Mouse (Mus musculus) bone marrow macrophage, adult 2 months (primary cell): ENCODE results near the gene Vps18. TPM values are rescaled to one million over a fixed set of nuclear protein-coding genes. Genes with fewer than 3 reads are reported as not detected.
A peak's percentile ranks its signal among the peaks of the same experiment; 100 is the strongest.

Source experiments
- H3K27ac ChIP-seq: 2 replicates; pipeline ENCODE4 v1.5.1; 2012; ENCODE audit warnings: low read depth, low read length; ENCODE audit not compliant: insufficient read depth
- H3K4me1 ChIP-seq: 2 replicates; pipeline ENCODE4 v1.6.1; 2012; ENCODE audit warnings: low read length; ENCODE audit not compliant: control insufficient read depth, insufficient read depth
- H3K4me3 ChIP-seq: 2 replicates; pipeline ENCODE4 v1.5.1; 2012; ENCODE audit warnings: mild to moderate bottlenecking, low read length, moderate library complexity; ENCODE audit not compliant: insufficient read depth
- CTCF ChIP-seq: IDR thresholded peaks from 2 replicates; pipeline ENCODE4 v1.5.1; 2012; ENCODE audit warnings: low read depth, mild to moderate bottlenecking, low read length, moderate library complexity
- POLR2A ChIP-seq: IDR thresholded peaks from 2 replicates; pipeline ENCODE4 v1.6.1; 2012; ENCODE audit warnings: mild to moderate bottlenecking, low read depth, low read length, borderline replicate concordance
- polyA plus RNA-seq: library from polyadenylated mRNA; stranded (reverse); fragments of >200 nt; gene quantifications from 2 replicates; pipeline ENCODE4 v1.2.4, GENCODE M21; 2012; ENCODE audit not compliant: missing spikeins, insufficient read depth, insufficient read length

Gene Vps18
- polyA plus RNA-seq = 33.6 and 34.1 TPM in 2 replicates

DNA sequence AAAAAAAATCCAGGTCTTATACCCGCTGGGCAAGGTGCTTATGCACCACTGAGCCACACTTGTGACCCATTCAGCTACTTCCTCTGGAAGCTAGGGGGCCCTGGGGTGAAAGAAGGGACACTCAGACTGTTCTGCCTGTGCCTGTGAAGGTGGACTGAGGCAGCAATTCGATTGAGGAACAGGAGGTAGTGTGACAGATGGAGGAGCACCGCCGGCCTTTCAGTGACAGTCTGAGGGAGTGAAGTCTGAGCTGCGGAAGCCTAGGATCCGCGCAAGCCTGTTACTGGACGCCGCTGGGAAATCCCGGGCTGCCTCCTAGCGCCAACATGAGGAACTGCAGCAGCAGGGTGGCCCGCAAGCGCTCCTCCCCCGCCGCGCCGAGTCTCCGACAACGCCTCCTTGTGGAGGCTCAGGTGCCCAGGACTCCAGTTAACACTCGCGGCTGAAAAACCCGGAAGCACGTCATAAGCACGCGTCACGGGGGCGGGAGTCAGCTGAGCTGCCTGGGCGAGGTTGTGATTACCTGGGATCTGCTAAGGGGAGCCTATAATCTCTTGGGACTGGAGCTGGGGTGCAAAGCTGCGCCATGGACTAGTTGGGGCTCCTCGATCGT is at the start of gene Vps18:
Gene Vps18 (plus strand): TSS at position 471 of the 613 bp plus-strand sequence.
- Histone ChIP-seq H3K4me1 (peaks cover 20% of the 10 kb centered on the region), H3K4me3 (peak within 1 kb of the TSS; percentile 79), H3K27ac (peak within 1 kb of the TSS; percentile 98)
- no peak for TF ChIP-seq POLR2A
- peak; percentile 83 for TF ChIP-seq CTCF

DNA sequence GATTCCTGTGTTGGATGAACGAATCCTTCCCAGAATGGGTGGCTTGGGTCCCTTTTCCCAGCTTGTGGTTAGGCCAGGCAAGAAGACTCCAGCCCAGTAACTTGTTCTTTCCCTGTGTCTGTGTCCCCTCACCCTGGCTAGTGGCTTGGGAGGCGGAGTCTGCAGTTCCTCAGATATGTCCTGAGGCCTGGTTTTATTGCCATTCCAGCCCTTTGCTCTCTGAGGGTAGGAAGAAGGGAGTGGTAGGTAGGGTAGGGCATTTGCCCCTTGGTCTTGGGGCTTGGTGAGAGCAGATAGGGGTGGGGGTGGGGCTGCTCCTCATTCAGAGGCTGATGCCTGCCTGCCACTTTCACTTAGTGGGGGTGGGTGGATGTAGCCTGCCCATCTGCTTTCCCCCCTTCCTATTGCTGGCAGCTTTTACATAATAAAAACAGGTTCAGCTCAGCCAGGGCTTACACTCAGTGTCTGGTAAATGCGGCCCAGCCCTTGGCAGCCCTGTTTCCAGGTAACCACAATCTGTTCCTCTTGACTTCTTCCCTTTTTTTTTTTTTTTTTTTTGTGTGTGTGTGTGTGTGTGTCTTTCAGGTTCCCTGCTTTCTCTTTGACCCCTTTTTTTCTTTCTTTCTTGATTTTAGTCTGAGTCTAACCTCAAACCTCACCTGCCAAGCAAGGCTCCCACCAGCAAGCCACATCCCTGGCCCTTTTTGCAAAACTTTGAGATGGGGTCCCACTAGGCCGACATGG is 48.3 kb upstream of the Vps18 start:
- no peak overlapping the region for H3K4me3 ChIP-seq
- H3K4me1 ChIP-seq = peaks cover 18% of the 10 kb centered on the region
- H3K27ac ChIP-seq = no peak overlapping the region
- TF ChIP-seq POLR2A = no peak

DNA sequence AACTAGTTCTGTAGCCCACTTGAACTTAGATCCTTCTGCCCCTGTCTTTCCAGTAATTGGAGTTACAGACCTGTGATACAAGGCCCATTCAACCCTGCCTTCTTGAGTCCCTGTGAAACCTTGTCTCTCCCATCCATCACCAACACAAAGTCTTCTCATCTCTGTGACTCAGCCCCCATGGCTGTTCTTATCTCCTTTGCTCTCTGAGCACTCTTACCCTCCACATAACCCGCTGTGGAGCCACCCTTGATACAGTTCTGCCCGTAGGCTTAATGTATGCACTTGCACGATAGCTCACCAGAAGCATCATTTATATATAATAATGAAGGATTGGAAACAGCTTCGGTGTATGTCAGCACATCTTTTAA is 47.7 kb upstream of the Vps18 start:
- H3K4me3 ChIP-seq = no peak overlapping the region
- H3K27ac ChIP-seq = no peak overlapping the region
- TF ChIP-seq CTCF (no peak), POLR2A (no peak)
- H3K4me1 ChIP-seq = peaks cover 18% of the 10 kb centered on the region

DNA sequence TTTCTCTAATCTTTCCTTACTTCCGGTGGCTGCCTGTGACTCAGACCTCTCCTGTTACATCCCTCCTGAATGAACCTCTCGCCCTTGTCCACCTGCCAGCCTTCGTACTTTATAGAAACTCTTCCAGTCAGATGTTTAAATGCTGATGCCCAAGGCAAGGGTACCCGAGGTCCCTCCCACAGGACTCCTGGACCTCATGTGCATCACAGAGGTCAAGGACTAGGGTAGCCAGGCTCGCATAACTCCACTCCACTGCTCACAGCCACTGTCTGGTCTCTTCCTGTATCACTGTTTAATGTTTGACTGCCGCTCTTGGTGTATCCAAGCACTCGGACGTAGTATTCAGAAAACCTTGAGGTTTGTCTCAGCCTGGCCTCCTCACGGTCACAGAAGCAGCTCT is 46.0 kb upstream of the Vps18 start:
- TF ChIP-seq POLR2A (no peak), CTCF (no peak)
- H3K4me1 ChIP-seq = peaks cover 16% of the 10 kb centered on the region
- H3K4me3 ChIP-seq = no peak overlapping the region
- no peak overlapping the region for H3K27ac ChIP-seq

DNA sequence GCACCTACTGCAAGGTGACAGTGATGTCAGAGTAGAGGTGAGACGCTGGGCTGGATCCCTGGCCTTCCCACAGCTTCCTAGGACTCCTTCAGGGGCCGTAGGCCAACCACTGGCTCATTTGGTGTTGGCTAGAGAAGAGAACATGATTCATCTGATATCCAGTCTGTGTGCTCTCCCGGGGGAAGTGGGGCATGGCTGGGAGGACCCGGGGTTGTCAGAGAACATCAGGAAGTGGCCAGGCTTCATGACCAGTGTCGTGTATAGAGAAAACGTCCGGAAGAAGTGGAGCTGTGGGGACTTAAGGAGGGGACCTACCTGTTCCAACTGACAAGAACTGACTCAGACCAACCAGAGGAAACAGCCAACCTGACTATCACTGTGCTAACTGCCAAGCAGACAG is 43.3 kb upstream of the Vps18 start:
- Histone ChIP-seq H3K27ac (no peak overlapping the region), H3K4me1 (peaks cover 13% of the 10 kb centered on the region)
- TF ChIP-seq POLR2A = no peak
- no peak for TF ChIP-seq CTCF

DNA sequence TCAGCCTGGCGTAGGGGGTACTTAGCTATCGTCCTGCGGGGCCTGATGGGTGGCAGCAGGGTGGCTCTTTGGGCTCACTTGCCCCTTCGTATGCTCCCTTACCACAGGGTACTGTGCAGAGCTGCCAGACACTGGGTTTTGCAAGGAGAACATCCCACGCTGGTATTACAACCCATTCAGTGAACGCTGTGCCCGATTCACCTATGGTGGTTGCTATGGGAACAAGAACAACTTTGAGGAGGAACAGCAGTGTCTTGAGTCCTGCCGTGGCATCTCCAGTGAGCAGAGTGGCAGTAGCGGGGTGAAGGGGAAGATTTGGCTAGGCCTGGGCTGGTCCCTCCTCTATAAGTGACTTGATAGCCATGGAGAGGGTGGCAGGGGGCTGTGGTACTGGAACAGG is 40.6 kb upstream of the Vps18 start:
- Histone ChIP-seq H3K27ac (no peak overlapping the region), H3K4me3 (no peak overlapping the region), H3K4me1 (no peaks in the 10 kb centered on the region)
- TF ChIP-seq CTCF (no peak), POLR2A (no peak)

More for the DNA sequence above, 43.3 kb upstream of the Vps18 start:
- no peak overlapping the region for H3K4me3 ChIP-seq

DNA sequence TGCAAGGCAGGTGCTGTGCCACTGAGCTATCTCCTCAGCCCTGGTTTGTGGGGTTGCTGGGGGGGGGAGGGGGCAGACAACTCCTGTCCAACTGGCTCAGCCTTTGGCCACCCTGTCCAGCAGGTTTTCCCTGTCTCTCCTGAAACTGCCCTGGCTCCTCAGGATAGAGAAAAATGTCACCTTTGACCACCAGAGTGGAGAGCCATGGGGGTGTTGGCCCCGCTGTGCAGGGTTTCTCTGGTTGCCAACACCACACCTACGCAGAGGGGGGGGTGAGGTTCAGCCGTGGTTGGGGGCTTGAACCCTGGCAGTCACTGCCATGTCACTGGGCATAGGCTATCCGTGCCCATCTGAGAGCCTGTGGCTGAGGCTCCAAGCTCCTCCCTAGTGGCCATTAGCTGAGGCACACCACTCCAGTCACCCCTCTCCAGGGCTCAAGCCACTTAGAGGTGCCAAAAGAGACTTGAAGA is 38.9 kb upstream of the Vps18 start:
- TF ChIP-seq CTCF = no peak
- no peak for TF ChIP-seq POLR2A
- H3K4me3 ChIP-seq = no peak overlapping the region
- H3K27ac ChIP-seq = no peak overlapping the region
- no peaks in the 10 kb centered on the region for H3K4me1 ChIP-seq

DNA sequence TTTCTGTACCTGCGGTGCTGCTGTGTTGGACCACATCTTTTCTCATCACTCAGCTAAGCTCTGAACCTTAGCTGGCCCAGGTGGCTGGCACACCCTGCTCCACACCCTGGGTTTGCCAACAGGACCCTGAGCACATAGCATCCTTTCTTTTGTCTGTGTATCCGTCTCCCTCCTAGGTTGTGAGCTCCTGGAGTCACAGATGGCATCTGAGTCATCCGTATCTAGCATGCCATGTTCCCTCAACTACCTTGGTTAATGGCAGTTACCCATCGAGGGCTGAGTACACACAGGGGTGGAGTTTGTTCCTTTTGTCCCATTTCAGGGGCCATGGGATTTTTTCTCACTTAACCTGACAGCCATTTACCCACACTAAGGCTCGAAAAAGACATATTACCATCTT is 38.2 kb upstream of the Vps18 start:
- Histone ChIP-seq H3K4me1 (no peaks in the 10 kb centered on the region), H3K4me3 (no peak overlapping the region), H3K27ac (no peak overlapping the region)
- TF ChIP-seq POLR2A (no peak), CTCF (no peak)

DNA sequence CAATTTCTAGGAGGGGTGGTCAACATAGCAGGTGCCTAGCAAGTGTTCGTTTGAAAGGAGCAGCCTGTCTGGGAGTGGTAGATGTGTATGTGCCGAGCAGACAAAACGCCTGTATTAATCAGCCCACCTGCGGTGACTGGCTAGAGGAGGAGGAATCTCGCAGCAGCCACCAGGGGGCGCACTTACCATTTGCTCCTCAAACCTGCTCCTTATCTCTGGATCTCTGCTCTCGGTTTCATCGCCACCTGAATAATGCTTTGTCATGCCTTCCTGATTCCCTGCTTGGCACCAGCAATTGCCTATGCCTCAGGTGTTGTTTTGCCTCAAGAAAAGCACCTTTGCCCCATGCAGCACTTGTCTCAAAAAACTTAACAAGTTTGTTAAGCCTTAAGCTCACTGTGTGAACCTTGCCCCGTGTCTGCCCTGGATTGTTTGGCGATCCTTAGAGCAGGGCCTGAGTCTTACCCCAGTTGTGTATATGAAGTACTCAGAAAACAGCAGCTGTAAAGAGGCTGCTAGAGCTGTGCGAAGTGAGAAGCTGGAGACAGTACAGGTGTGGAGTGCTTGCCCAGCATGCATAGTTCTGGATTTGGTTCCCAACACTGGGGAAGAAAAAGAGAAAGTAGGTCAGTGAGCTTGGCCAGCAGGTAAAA is 37.6 kb upstream of the Vps18 start:
- no peak overlapping the region for H3K4me3 ChIP-seq
- no peaks in the 10 kb centered on the region for H3K4me1 ChIP-seq
- no peak overlapping the region for H3K27ac ChIP-seq
- no peak for TF ChIP-seq POLR2A
- peak; percentile 61 for TF ChIP-seq CTCF

DNA sequence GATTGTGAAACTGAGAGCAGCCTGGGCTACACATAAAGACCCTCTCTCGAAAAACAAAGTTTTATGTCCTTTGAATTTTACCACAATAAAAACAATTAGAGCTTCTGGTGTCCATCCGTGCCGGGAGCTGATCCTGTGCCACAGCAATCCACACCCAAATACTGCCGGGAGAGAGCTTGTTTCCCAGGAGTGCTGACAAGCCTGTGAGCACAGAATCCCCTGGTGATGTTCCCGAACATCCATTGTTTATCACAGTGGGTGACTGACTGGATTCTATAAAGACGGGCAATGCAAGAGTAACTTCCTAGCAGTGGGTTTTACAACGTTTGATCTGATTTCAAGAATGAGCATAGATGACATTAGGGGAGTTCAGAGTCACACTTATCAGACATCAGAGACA is 33.6 kb upstream of the Vps18 start:
- no peak overlapping the region for H3K27ac ChIP-seq
- H3K4me3 ChIP-seq = no peak overlapping the region
- H3K4me1 ChIP-seq = no peaks in the 10 kb centered on the region
- no peak for TF ChIP-seq POLR2A
